Mouse (Mus musculus) cerebellum, postnatal 25 days (tissue): ENCODE data around the gene BC067074.
"Not testable (repeated sequence)": the region's sequence is repeated elsewhere in the genome, so short reads cannot be mapped to it uniquely, and the experiment has no call there.

Experiments used
- DNase-seq, 2 experiments: peaks; one replicate each; pipeline ENCODE4 v3.0.0; 2021; ENCODE audit warnings: mixed read lengths in 2 of 2

Gene BC067074

DNA sequence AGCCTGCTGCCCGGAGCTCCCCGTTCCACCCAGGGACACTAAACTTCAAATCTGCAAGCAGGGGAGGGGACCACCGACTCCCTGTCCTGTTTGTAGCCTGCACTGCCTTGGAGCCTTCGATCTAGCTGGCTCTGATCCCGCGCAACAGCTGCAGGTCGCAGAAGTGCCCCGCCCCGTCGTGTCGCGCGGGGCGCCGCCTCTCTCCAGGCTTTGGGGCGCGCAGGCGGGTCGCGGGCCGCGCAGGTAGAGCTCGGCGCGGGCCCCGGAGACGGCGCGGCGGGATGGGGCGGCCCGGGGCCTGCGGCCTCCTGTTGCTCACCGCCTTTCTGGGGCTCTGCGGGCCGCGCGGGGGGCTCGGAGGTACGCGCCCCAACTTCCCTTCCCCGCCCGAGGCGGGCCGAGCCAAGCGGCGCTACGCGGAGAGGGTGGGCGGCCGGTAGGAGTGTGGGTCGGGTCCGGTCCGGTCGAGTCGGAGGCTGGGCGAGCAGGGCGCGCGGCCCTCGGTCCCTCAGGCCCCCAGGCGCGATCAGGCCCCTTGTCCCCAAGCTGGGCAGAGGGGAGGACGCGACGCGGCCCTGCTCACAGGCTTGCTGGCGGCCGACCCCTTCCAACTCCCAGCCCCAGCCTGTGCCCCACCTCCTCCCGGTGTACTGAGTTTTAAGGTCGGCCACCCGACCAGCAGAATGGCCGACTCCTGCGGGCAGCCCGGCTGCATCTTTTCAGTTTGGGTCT lies at the start of gene BC067074:
Gene BC067074, plus strand, starts transcription at position 185 of the 732 bp plus-strand sequence.
- DNase-seq, result no peak

DNA sequence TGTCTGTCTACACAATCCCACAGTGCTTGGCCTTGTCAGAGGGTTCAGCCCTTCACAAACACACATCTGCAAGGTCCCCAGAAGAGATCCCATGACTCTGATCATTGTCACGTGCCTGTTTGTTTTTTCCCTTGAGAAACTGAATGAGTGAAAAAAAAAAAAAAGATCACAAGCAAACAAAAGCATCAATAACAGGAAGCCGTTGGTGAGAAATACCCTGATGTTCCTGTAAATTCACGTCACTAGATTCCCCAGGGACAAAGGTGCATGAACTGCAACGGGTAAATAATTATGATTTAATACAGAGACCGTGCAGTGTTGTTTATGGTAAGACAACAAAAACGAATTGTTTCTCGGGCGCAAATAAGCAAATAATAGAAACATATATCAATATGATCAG lies 47.9 kb upstream of the BC067074 start:
- DNase-seq, result no peak

DNA sequence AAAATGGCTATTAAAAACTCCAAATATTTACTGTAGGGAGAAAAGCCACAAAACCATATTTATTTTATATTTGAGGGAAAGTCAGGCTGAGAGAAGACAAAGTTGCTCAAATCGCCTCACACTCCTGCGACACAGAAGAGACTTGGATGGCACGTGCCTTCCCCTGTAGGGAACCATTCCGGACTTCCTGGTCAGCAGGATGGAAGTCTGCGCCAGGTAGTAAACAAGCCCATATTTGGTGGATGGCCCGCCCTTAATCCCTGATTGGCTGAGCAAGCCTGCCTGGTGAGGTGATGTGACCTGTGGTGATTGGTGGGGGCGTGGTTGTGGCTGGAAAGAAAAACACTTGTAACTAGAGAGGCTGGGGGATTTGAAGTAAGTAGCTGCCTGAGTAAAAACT lies 40.4 kb upstream of the BC067074 start:
- not testable (repeated sequence) for DNase-seq

DNA sequence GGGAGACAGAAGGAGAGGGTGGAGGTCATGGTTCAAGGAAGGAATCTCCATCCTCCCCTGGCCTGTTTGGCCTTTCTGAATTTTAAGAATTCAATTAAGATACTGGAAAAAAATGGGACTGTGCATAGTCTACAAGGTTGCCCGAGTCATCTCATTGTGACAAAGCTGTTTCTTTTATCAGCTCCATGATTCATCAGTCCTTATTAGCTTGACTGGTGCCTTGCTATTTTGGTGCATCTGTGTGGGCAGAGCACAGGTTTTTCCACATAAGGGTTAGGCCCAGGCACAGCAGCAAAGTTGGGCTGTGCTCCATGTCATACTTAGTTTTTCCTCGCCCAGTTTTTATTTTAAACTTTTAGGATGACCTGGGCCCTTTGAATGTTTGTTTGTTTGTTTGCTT lies 36.2 kb upstream of the BC067074 start:
- no peak for DNase-seq

DNA sequence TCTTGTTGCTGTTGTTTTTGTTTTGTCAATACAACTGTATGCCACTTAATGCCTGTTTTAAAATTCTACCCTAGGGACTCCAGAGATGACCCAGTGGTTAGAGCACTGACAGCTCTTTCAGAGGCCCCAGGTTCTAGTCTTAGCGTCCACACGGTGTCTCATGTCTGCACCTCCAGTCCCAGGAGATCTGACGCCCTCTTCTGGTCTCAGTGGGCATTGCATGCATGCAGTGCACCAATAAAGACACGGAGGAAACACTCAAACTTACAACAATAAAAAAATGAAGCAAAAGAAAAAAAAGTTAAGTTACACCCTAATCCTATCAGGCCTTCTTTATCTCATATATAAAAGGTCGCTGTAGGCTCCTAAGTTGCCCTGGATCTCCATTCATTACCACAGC lies 35.8 kb upstream of the BC067074 start:
- no peak for DNase-seq

DNA sequence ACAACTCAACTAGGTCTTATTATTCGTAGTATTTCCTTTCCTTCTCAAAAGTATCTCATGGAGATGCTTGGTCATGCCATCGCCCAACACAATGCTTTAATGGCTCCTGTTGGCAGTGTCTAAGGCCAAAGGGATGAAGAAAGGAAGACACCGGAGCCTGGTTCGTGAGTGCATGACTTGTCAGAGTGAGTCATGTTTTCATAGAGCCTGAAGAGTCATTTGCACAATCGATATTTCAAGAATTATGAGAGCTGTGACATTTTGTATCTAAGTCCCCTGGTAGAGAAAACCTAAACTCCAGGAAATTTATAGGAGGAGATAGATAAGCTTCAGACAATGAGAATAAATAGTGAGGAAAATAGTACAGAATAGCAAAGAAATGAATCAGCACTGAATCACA lies 33.7 kb upstream of the BC067074 start:
- no peak for DNase-seq

DNA sequence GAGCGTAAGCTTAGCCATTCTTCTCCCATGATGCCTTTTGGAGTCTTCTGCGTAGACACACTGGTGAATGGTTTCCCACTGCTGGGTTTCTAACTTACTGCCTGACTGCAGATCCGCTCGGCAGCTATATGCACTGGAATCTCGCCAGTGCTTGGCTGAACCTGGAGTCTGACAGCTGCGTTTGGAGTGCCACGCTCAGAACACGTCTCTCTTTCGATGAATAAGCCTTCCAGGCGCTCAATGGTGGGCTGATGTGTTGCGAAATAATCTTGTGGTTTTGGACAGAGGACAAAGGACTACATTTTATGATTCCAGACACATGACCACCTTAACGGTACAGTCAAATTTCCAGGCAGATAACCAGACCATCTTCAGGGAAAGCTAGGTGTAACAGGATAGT lies 30.1 kb upstream of the BC067074 start:
- DNase-seq, result peak; percentile 15 to 46

DNA sequence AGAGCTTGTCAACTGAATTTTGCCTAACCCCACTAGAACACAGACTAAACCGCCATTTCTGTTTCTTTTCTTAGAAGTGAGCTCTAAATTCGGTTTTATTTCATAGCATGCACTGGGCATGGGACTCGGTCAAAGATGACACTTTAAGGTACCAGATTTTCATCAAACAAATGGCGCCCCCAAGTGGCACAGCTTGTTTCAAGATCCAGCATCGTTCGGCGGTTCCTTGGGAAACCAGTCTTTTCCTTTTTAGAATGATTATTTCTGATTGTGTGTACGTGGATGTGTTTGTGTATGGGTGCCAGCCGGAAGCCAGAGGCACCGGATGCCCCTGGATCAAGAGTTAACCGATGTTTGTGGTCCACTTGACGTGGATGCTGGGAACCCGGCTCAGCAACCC lies 27.7 kb upstream of the BC067074 start:
- peak; percentile 19 to 54 for DNase-seq

DNA sequence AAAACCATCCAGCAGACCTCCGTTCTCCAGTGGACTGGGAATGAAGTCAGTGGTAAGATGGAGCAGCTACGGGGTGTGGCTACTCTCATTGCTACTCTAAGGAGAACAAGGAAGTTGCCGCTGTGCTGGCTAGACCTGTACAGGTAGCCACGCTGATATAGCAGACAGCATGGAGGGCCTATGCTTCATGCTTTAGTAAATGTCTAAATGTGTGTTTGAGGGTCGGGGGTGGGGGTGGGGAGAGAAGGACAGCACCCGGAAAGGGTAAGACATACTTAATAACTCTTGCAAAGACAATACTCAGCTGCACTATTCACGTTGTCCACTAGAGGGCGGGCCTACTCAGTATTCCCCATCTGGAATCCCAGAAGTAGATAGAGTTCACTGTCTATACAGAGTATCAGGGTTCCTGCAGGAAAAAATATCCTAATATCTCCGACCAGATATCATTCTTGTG lies 26.4 kb upstream of the BC067074 start:
- peak; percentile 68 to 83 for DNase-seq

DNA sequence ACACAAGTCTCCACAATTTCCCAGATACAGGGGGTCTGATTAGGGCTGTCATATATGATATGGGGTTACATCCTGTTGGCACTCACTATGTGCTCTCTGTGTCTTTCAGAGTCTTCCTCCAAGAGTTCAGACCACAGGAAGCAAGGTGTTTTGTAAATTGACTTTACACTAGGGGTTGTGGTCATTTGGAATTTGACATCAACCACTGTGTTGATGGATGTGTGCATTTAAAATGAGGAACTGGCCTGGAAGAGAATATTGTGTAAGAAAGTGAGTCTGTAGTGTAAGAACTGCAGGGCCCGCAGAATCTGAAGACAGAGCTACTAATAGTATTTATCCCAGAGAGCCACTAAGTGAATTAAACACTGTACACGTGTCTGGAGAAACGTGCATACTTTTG lies 25.8 kb upstream of the BC067074 start:
- DNase-seq, result no peak

DNA sequence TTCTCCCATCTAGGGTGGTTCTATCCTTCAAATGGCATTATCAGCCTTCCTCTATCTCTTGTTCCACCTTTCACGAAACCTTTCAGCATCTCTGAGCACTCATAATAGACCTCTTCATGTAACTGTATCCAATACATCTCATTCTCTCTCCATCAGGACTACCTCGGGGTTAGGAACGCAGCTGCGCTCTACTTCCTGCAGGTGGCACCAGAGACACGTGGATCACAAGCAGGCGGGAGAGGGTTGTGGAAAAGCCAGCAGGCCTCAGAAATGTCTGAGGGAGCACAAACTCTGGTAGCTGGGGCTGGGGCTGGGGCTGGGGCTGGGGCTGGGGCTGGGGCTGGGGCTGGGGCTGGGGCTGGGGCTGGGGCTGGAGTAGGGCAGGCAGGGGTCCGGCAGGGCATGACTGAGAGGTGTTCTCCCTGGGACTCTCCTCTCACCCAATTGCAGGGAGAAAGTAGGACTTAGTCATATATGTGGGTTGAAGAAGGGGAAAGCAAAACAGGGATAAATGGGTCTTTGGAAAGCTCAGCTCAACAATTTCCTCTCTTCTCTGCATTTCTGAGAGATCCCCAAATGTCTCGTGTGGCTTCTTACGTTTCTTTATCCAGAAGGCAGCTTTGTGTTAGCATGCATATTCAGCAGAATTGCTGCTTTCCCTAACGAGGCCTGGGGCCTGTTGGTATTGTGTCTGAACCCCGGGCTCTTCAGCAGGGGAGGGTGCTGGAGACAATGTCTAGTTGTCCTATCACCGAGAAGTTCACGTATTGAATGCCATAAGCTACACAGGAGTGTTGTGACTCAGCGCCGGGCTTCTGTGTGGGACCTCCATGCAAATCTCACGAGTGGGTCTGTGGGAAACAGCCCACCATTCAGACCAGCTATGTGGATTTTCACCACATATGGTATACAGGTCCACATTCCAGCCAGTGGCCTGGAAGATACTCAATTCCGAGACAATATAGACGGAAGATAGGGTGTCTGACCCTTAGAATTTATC lies 22.9 kb upstream of the BC067074 start:
- peak; percentile 75 to 84 for DNase-seq

DNA sequence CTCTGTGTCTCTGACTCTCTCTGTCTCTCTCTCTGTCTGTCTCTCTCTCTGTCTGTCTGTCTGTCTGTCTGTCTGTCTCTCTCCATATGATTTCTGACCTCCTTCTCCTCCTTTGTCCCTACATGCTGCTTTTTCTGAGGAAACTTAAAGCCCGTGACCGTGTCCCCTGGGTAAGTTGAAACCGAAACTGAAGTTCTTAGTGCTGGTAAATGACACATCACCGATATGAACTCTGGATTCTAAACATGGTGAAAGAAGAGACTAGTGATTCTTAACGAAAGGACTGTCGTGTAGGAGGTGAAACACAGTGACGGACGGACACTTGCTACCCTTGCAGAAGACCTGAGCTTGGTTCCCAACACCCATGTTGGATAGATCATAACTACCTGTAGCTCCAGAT lies 21.8 kb upstream of the BC067074 start:
- DNase-seq, result no peak

DNA sequence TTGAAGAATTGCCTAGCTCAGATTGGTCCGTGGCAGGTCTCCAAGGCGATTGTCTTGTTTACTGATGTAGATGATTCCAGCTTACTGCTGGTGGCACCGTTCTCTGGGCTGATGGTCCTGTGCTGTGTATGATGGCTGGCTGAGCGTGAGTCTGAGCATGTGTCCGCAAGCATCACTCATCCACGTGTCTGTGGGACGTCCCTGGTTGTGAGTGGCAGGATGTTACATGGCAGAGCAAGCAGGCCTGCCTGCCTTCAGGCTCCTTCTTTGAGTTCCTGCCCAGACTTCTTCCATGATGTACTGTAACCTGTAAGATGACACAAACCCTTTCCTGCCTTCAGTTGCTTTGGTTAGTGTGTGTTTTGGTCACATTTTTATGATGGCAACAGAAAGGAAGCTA lies 5.8 kb upstream of the BC067074 start:
- no peak for DNase-seq

DNA sequence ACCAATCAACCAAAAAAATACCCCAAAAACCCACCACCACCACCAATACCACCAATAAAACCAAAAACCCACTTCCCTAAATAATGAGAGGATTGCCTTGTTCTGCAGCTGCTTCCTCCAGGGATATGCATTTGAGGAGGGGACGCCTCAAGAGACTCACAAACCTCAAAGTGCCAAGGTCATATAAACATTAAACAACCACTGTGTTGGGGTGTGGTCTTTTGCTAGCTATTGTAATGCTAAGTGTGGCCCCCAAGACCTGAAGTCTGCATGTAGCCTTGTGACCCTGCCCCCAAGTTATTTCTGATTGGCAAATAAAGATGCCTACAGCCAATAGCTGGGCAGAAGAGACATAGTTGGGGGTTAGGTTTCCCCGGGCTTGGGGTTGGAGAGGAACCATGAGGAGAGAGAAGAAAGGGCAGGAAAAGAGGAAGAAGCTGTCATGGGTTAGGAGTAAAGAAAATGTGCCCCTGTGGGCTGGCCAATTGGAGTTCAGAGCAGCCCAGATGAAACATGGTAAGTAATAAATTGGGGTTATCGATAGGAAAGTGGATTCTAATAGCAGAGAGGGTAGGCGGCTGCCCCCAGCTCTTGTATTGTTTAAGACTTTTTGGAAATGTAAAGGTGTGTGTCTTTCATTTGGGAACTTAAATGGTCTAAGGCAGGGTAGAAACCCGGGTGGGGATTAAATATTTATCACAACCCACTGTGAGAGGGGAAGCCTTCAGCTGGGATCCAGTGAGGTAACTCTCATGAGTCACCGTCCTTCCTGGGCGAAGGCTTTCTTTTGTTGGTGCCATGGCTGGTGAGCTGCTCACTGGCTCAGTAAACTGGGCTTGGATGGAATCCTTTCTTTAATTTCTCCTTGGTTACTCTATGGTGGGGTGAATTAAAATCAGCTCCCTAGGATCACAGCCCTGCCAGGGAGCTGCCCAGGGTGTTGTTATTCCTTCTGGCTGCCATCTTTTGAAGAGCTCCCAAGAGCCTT lies 4.5 kb upstream of the BC067074 start:
- DNase-seq, result no peak

DNA sequence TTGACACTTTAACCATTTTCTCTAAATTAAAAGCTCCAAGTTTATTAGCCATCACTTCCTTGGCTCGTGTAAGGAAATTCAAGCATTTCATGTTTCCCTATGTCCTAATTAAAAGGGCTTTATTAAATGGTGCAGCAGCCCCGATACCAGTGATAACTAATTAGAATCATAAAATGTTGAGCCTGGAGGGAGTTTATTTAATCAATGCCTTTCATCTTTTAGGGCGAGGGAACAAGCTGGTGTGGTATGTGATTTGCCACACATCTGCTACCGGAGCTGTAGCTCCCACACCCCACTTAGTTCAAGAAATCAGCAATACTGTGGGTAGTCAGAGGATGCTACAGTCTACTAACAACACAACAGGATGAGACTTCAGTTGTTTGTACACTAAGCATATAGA lies 3.2 kb upstream of the BC067074 start:
- DNase-seq, result no peak

DNA sequence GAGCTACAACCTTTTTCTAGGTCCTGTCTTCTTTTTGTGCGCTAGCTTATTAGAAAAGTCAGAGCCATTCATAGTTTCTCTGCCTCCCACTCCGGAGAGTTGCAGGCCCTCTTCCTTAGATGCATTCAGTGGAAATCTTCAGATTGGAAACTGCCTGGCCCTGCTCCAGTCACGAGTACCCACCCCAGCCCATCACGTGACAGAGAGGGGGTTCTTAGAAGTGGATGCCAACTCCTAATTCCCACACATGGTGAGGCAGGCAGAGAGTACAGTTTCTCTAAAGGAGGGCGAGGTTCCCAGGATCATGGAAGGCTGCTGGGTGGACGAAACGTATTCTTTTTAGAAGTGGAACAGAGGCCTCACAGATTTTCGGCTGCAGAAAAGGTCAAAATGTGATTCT lies 958 bp upstream of the BC067074 start:
- DNase-seq, result no peak

DNA sequence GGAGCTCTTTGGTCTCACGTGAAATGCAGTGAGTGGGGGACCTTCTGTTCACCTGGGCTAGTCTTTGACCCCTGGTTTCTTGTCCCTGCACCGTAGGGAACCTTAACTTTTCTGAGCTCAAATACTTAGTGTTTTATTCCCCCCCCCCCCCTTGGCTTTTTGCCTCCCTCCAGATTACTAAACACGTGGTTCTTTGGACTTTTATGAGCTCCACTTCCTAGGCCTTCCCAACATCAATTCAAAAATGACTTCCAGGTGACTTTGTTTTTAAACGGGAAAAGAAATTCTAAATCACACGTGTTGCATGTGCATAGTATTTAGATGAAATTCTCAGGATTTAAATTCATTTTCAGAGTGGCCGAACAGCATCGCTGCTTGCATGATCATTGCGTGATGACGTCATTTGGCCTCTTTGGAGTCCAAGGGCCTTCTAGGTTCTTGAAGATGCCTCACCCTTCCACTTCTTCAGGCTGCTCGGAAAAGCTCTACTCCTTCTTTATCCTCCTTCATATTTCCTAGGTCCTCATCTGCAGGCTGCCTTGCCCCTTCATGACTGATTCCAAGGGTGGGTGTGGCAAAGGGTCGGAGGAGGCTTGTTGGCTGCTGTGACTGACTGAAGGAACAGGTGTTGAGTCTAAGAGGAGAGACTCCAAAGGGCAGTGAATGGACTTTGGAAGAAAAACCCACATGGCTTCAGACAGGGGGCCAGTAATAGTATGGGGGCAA lies 911 bp downstream of the BC067074 start:
- DNase-seq, result no peak

DNA sequence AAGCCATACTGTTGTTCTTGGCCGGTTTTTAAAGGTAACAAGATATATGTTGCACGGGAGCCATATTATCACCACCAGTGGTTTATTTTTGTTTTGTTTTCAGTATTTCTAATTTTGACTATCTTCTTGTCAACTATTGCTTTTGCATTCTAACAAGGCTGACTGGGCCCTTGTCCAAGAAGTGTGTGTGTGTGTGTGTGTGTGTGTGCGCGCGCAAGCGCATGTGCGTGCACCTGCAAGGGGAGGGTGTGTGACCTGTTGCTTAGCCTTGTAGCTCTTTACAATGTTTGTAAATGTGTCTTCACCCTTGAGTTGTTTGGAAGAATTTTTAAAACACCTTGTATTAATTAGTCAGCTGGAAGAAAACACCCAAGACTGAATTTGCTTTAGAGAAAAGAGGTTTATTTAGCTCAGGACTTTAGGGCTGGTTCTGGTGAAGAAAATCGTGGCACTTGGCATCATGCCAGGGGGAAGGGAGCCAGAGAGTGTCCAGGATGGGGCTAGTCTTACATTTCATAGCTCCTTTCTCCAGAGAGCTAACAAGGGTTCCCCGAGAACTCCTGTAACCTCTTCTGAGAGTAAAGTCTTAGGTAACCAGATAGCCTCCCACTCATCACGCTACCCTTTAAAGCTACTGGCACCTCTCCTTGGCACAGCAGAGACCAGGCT lies 3.0 kb downstream of the BC067074 start:
- no peak for DNase-seq

DNA sequence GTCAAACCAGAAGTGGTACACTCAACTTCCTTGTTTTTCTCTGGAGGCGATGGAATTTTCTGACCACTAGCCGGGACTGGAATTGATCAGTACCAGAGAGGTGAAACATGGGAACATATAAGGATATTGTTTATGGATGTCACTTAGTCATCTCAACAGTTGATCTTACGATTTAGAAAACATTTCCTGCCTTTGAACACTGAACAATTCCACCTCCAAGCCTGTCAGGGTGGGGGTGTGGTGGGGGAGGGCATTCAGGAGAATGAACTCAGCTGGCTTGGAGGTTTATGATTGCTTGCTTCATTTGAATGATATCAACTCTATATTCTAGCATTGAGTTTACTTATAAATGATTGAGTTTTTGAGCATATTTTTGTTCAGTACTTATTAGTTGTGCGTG lies 13.6 kb downstream of the BC067074 start:
- DNase-seq, result no peak

DNA sequence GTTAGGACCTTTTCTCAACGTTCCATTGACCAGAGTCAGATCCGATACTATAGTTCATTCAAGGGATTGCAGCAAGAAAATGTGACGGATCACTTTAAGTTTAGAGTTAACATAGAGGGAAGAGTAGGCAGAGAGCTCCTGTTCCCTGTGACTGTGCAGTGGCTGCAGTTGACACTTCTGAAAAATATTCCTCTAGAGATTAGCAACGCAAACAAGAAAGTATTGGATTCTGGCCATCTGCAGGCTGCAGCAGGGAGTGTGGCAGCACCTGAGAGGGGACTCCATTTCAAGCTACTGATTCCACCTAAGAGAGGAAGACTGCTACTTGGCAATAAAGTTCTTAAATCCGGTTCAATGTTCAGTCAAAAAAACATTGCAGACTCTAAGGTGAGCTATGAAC lies 26.6 kb downstream of the BC067074 start:
- no peak for DNase-seq

DNA sequence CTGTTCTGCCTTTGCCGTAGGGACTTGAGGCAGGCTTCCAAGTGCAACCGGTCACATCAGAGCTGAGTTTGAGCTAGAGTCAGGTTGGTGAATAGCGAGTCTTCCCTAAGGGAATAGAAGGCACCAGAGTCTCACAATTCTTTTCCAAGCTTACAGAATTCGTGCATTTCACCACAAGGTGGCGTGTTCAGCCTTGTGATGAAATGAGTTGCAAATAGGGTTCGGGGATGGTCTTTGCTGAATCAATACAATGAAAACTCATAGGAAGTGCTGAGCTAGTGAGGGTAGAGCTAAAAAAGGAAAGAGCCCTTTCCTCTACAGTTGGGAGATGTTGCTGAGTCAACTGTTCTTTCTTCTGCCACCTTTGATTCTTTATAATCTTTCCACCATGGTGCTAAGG lies 29.0 kb downstream of the BC067074 start:
- DNase-seq, result peak; percentile 29 to 47
